Mouse (Mus musculus) mesoderm, embryonic 11.5 days (tissue): ENCODE data around the gene Btbd6.

Source experiments
- DNase-seq: peaks from one replicate; pipeline ENCODE4 v3.0.0-alpha.2; 2012; ENCODE audit warnings: low read depth, low spot score

Btbd6 gene

DNA sequence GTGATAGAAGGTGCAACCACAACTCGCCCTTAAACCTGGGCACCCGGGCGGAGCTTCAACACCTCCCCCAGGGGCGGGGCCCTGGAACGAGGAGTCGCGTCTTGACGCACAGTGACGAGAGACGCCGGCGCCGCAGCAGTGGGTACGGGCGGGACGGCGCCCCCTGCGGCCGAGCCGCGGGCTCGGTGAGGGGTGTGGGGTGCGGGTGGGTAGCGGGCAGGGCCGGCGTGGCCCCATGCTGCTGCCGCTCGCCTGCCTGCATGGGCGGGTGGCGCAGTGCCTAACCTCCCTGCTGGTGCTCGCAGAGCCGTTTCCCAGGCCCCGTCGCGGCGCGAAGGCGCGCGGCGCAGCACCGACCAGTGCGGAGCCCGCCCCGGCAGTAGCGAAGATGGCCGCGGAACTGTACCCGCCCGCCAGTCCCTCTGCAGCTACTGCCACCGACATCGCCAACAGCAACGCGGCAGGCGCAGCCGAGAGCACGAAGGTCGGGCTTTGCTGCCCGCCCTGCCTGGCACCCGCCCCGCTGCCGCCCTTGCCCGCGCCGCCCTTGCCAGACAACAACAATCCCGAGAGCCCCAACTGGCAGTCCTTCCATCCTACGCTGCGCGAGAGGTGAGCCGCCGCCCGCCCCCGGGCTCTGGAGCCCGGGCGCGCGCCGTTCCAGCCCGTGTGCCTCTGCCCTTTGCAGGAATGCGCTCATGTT is at the start of gene Btbd6:
TSS of gene Btbd6 (plus strand) at position 112 of the 703 bp plus-strand sequence.
- DNase-seq, result peak; percentile 87

DNA sequence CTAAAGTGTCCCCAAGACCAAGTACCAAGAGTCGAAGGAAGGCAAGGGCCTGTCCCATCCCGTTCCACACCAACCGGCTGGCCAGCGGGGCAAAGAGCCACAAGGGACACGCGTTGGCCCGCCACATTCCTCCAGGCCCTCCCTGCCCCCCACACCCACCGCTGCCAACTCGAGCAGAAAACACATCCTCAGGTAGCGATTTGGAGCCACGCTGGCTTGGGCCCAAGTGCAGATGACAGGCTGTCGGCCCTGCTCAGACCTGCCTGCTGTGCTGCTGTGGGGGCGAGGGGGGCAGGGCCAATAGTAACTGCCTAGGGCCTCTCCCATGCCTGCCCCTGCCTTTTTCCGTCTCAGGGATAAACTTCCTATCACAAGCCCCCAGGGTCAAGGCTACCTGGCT is 49.0 kb upstream of the Btbd6 start:
- DNase-seq, result no peak

DNA sequence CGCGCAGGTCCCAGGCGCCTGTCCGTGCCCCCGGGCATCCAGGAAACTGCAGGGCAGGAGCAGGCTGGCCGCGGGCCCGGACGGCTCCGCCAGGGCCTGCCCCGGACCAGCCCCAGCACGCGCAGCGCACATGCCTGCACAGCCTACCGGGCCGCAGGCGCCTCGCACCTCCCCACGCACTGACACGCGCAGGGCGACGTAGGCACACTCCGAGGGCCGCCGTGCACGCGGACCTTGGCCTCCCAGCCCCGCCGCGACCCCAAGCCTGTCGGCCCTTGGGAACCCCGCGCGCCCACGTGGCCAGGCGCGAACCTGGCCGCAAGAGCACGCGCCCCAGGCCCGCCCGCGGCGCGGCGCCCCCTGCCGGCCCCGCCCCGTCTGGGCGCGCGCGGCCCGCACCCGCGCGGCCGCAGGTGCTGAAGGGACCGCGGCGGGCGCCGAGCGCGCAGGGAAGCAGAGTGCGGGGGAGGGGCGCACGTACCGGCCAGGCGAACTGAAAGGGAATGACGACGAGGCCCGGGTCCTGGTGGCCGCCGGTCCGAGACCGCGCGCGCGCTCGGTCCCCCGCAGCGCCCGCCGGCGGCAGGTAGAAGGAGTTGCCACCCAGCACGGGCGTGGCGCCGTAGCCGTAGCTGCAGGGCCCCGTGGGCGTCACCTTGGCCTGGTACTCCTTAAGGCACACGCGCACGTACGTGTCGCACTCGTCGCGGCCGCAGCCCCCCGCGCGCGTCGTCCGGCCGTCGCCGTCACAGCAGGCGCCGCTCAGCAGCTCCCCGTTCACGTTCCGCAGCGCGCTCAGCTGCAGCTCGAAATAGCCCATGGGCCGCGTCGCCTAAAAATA is 47.7 kb upstream of the Btbd6 start:
- peak; percentile 49 for DNase-seq

DNA sequence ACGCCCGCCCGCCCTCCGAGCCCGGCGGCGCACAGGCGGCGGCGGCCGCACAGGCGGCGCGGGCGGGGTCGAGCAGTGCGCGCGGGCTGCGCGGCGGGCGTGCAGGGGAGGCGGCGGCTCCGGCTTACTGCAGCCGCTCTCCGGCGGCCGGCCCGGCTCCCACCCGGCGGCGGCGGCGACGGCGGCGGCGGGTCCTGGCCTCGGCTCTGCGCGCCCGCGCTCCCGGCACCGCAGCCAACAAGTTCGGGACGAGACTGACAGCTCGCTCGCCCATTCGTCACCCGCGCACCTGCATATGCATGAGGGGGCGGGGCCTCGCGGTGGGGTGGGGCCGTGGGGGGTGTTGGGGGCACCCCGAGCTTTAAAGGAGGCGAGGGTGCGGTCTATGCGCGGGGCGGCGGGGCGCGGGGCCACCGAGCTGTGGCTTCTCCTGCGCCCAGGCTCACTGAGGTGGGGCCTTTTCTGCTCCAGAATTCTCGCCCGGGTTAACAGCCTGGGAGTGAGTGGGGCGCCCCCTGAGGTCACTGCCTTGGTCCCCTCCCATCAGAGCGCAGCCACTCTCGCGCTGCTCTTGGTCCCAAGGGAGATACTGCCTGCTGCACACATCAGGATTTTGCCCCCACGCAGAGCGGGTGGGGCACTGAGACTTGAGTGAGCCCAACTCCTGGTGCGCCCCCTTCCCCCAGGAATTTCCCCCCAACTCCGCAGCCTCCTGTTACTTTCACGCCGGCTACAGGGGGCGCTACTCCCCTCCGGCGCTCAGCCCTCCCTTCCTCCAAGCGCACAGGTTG is 46.5 kb upstream of the Btbd6 start, which contains the start of gene Jag2:
TSS of gene Jag2 (minus strand) at position 215 of the 791 bp plus-strand sequence.
- peak; percentile 59 for DNase-seq

DNA sequence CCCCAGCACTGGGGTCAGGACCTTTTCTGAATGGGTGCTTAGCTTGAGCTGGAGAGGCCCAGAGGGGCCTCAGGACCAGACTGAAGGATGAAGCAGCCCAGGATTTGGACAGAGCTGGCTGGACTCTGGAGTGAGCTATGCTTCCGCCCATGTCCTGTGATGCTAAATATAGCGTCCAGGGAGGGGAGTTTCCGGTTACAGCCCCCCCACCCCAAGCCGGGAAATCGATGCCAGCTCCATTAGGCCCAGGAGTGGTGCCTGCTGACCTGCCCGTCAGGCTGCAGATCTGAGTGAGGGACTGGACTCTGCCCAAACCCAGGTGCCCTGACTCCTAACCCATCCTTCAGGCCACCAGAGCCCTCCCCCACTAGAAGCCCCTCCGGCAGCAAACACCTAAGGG is 43.6 kb upstream of the Btbd6 start:
- no peak for DNase-seq

DNA sequence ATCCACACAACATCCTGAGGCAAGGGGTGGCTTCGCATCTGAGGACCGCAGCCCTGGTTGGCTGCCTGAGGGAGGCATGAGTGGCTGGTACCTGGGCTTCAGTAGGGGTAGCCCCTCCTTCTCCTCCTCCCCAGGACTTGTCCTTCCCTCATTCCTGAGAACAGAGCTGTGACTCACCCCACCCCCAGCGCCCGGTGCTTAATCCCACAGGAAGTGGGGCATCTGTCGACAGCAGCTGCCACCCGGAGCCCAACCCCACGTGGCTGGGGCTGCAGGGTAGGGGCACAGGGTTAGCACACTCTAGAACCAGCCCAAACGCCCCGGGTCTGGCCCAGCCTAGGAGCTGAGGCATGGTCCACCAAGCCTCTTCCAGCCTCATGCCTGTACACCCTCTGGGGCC is 38.4 kb upstream of the Btbd6 start:
- no peak for DNase-seq

DNA sequence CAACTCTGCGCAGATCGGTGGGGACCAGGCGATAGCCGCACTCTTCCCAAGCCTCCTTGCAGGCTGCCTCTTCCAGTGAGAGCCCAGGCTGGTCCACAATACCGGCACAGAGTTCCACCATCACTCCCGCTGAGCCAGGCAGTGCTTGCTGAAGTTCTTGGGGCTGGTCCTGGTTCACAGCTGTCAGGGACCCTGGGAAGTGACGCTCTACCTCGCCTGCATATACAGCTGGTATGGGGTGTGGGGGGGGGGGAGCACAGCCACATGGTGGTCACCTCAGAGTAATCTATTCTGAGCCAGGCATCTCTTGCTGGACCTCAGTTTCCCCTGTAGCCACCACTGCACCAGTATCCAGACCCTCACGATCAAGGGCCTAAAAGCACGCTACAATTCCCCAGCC is 37.9 kb upstream of the Btbd6 start:
- no peak for DNase-seq

DNA sequence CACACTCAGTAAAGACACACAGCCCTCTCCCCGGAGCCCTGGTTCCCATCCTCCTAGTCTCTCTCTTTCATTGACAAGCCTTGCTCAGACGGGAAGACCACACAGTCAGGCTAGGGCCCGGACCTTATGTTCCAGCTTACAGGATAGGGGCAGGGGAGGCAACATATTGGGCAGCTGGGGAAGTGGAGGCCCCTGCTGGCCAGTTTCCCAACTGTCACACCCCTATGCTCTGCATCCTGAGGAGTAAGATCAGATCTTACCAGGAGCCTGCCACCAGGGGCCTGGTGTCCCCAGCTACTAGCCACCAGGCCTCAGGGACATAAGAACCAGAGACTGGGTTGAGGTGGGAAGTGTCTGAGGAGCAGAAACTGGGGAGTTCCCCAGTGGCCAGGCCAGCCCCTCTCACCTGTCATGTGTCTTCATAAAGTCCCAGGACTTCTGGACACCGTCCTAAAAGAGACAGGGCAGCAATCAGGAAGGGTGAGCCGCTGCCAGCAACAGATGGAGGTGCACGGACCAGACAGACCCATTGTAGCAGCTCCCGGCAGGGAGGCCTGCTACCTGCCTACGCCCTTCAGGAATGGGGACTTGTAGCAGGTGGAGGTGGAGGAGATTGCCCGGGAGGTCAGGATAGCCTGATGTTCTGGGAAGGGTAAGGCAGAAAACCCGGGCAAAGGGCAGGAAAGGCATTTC is 37.3 kb upstream of the Btbd6 start:
- peak; percentile 69 for DNase-seq

DNA sequence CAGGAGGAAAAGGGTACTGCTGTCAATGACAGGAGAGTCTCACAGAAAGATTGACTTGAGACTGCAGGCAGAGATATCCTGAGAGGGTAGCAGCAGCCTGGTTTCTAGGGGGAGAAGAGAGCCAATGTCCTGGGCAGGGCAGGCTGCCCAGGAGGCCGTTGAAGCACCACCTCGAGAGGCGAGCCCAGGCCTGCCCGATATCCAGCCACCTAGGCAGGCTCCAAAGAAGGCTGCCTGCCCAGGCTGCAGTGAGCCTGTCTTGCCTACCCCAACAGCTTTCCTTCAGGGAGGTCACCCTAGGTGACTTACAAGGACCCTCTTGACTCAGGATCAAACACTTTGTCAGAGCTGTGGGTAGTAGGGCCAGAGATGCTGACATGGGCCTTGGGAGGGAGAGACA is 36.0 kb upstream of the Btbd6 start:
- no peak for DNase-seq

DNA sequence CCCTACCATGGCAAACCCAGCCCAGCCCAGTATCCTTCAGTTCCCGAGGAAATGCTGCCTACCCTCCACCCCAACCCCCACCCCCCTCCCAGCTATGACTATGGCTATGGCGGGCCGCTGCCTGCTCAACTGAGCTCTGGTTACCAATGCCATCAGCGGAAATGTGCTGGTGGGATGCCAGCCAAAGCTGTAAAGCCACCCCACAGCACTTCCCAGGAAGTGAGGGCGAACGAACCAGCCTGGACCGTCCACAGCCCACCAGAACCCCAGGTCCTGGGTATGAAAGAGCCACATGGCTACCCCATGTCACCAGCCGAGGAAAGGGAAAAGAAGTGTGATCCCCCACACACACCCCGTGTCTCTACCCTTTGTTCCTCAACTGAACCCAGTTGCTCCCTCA is 35.6 kb upstream of the Btbd6 start:
- DNase-seq, result no peak

DNA sequence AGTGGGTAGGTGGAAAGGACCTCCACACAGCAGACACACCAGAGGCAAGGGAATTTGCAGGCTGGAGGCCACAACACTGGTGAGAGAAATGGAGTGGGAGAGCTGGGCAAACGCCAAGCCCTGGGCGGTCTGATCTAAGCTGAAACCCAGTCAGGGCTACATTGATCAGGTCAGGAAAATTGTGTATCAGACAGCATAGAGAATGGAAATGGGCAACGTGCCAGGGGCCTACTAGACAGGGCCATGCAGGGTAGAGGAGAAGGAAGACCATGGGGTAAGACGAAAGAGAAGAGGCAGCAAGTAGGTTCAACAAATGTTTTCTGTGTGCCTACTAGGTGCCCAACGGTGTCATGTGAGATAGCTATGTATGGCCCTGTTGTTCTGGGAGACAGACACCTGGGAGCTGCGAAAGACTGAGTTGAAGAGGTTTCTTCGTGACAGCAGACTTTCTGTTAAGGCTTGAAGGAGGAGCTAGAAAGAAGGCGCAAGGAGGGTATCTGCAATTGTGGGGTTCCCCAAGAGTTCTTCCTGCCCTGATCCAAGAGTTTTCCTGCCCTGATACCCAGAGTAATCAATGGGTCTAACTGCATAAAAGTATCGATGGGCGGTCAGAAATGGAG is 35.0 kb upstream of the Btbd6 start:
- no peak for DNase-seq

DNA sequence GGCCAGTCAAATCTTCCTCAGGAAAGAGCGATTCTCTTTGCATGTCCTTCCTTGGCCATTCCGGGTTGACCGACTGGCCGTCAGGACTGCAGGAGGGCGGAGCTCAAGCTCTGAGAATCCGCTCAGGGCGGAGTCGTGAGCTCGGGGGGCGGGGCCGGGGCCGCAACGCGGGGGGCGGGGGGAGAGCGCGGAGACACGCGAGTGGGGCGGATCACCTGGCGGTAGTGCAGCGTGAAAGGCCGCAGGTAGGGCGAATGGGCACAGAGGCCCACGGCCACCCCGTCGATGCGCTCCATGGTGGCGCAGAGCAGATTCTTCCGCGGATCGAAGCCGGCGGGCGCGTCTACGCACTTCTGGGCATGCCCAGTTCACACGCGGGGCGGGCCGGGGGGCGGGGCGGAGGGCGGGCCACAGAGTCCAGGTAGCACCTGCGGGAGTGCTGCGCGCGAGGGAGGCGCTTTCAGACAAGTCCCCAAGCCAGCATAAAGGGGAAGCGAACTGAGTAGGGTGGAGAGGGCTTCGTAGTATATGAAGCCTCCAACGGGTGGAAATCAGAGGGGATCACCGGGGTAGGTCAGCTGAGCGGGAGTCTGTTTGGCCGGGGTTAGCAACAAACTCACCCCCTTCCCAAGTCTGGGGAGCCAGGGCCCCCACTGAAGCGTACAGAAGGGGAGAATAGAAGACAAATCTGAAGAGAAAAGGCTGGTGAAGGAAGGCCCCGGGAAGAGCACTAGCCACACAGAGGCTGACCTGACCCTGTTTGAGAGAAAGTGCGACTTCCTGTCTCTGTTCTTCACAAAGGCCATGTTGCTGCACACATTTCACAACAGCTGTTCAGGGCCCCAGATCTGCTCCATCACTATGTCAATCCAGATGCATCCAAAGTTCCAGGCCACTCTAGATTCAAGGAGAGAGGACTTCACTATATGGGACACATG is 34.2 kb upstream of the Btbd6 start, which contains the start of gene Nudt14:
TSS of gene Nudt14 (minus strand) at position 349 of the 938 bp plus-strand sequence.
- peak; percentile 79 for DNase-seq

DNA sequence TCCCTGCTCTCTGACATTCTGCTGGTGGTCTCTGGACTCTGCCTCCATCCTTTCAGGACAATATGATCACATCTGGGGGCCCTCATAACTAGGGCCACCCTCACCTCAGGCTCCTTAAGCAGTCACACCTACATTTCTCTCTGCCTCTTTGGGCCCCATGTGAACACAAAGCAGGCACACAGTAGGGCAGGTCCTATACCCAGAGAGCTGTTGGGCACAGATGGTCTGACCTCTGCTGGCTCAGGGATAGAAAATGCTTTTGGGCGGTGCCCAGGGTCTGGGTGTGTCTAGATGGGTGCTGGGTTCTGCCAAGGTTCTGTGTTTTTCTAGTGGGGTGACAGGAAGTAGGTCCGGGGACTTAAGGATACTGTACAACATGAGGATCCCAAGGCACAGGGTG is 32.6 kb upstream of the Btbd6 start:
- no peak for DNase-seq

DNA sequence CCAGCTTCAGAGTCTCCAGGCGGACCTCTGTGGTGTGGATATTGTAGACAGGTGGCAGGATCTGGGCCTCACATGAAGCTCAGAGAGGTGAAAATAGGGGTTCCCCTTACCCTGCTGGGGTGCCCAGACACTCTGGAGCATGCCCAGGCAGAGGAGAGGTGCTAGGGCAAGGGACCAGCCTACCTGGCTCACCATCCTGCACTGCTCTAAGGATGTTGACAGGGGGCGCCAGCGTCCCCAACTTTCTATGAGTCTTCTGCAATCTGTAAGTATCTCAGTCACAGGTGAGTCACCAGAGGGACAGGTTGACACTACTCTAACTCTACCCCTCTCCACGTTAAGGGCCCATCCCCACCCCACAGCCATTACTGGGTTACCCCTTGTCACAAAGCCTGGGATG is 29.0 kb upstream of the Btbd6 start:
- DNase-seq, result no peak

DNA sequence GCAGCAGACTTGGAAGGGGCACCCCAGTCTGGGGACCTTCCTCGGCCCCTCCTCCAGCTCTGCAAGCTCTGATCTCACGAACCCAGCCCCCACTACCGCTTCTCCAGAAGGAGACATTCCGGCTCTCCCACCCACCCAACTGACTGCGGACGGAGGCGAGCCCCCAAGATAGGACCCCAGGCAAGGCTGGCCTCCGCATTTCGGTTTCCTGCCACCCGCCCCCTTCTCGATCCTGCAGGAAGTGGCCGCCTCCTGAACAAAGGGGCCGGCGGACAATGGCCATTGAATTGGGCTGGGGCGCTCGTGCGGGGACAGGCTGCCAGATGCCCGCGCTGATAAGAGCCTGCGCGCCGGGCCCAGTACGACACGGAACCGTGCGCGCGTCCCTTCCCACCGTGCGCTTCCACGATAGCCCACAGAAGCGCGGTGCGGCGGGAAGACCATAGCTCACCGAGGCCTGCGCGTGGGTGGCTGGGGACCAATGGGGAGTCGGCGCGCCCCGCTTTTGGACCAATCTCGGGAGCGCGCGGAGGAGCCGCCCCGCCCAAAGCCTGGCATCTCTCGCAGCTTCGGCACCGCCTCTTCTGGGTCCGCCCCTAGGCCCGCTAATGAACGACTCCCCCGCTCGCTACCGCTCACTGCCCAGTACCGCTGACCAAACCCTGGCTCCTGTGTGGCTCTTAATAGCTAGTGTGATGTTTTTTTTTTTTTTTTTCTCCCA is 26.1 kb upstream of the Btbd6 start:
- DNase-seq, result peak; percentile 91

DNA sequence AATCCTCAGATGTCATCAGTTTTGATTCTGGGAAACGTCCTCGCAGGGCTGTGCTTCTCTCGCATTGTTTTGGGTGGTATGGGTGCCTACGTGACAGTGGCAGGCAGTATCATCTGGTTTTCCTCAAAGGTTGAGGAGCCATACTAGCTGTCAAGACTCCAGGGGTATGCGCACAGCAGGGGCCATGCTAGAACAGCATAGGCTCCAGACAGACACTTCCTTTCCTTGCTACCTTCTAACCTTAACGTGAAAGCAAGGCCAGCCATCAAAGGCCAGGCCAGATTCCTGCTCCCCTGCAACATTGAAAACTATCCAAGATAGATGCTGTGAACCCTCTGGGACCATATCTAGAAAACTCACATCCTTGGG is 25.5 kb upstream of the Btbd6 start:
- DNase-seq, result no peak

DNA sequence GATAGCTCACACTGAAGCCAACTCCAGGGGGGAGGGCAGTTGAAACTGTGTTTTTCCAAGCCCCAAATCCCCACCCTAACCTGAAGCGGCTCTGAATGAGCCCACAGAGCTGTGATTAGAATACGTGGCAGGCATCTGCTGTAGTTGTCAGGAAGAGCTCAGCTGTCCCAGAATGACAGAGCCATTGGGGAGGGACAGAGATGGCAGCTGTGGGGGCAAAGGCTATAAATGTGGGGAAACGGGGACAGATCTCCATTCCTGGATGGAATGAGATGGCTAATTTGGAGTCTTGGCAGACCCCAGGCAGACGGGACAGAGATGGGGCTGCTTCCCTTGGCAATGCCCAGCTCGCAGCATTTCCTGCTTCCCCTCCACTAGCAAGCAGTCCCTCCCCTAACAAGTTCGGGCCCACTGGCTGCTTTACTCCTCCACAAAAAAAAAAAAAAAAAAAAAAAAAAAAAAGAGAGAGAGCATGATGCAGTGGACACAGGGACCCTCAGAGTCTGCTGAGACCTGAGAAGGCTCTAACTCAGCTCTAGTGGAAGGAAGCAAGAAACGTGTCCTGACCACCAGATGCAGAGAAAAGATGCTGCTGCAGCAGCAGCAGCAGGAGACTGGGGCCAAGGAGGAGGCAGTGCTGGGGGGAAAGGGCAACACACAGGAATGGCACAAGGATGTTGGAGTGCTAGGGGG is 25.0 kb upstream of the Btbd6 start:
- no peak for DNase-seq

DNA sequence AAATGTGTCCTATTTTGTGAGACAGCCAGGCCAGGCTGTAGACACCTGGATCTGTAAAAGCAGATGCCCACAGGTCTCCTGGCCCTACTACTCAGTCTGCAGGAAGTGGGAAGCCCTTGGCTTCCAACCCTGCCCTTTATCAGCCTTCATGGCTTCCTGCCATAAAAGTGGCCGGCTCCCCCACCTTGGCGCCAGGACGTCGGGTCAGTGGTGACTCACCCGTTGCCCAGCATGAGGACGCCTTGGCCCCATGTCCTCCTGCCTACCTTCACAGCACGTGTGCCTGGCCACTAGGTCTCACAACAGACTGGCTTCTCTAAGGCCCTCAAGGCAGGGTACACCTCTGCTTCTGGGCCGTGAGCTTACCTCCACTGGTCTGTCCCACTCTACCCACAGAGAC is 23.8 kb upstream of the Btbd6 start:
- DNase-seq, result no peak
